Mouse (Mus musculus) monocyte, adult 5-6 weeks (primary cell): ENCODE measurements around the gene Wdr93. TPM values are rescaled to one million over a fixed set of nuclear protein-coding genes. Genes with fewer than 3 reads are reported as not detected.

ENCODE experiments used
- ATAC-seq: fragments of 153-309, 156-312 bp; replicated peaks from 2 replicates; pipeline ENCODE4 v1.8.0; 2017; ENCODE audit warnings: mild to moderate bottlenecking; ENCODE audit not compliant: low TSS enrichment, insufficient number of reproducible peaks, severe bottlenecking, poor library complexity, low FRiP score
- total RNA-seq: library from RNA; stranded (forward); fragments of 200-1000, 200-491, 200-594 nt; gene quantifications from 3 replicates; pipeline ENCODE4 v1.2.3, GENCODE M21; 2017

Wdr93 gene
- total RNA-seq: not detected in 3 replicates

- peak; percentile 87 for ATAC-seq
Observed at GRCm38 (mm10) chr7:79742659-79743536, at the start of gene Wdr93, which contains the start of gene Pex11a. Gene Wdr93 (plus strand): TSS chr7:79743163. Gene Pex11a (minus strand): TSS chr7:79743131.

- peak; percentile 36; the same call in 1 of the 2 replicates for ATAC-seq
Observed at GRCm38 (mm10) chr7:79696495-79696894, 46.5 kb upstream of the Wdr93 start.

DNA sequence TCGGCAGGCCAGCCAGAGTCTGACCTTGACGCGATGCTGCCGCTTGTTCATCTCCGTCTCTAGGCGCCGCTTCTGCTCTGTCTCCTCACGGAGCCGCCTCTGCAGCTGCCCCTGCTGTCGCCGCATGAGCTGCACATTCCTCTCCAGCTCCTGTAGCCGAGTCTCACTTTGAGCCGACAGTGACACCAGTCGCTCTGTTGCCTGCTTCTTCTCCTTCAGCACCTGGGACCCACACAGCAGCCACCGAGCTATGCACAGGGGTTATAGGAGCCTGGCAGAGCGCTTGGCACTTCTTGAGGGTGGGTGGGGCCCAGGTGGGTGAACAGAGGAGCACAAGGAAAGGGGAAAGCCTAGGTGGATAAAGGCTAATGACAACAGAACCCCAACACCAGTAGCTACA is 40.2 kb upstream of the Wdr93 start:
- no peak for ATAC-seq

DNA sequence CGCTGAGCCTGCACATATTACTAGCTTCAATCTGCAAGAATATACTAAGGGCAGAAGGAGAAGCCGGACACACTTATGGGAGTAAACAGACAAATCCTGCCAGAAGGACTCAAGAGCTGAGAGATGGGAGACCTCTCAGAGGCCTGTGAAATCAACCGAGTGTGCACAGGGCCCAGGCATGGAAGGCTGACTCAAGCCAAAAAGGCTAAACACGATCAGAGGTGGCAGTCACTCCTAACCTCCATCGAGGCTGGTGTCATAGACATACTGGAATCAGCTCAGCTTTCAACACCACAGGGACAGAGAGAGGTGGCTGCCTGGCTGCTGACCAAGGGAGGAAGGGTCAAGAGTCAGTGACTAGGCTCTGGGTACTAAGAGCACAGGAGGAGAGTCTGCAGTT is 37.8 kb upstream of the Wdr93 start:
- ATAC-seq: no peak

- no peak for ATAC-seq
Observed at GRCm38 (mm10) chr7:79710130-79710607, 32.8 kb upstream of the Wdr93 start.

- ATAC-seq: no peak
Observed at GRCm38 (mm10) chr7:79710831-79711230, 32.1 kb upstream of the Wdr93 start.

GRCm38 (mm10) chr7:79715187-79715981 is 27.6 kb upstream of the Wdr93 start, which contains the start of gene Kif7:
Gene Kif7 (minus strand): TSS chr7:79715720.
- ATAC-seq: no peak

DNA sequence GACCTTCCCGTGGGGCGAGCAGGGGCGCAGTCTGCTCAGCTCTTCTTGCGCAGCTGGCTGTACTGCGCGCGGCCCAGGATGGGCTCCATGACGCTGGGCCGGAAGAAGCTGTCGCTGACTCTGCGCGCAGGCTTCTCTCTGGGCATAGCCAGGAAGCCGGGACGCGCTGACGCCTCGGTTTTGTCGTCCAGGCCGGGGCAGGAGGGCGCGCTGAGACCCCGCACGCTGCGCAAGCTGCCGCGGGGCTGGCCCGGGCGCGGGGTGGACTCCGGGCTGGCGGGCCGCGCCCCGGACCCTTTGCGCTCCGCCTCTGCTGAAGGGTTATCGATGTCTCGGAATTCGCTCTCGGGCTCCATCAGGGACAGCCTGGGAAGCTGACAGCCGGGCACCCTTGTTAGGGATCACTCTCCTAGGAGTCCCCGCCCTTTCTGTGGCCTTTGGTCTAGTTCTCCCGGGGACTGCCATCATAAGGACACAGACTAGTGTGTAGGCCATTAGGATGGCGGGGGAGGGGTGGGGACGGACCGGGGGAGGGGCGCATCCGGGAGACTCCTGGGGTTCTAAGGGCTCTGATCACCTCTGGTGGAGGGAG is 21.5 kb upstream of the Wdr93 start:
- ATAC-seq: no peak

DNA sequence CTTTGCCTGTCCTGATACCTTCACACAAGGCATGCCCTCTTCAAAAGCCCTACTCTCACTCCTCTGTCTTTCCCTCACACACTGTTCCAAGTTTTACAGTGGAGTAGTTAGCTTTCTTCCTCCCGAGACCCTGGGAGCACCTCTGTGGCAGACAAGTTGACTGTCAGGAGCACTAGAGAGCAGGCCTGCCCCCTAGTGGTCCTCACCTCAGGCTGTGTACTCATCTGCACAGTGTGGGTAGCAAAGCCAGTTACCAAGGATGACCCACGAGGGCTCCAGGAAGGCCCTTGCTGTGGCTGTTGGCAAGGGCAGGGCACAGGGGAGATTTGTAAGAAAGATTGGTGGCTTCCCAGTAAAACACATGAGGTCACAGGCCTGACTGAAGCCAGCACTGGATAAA is 15.9 kb upstream of the Wdr93 start:
- ATAC-seq: no peak

DNA sequence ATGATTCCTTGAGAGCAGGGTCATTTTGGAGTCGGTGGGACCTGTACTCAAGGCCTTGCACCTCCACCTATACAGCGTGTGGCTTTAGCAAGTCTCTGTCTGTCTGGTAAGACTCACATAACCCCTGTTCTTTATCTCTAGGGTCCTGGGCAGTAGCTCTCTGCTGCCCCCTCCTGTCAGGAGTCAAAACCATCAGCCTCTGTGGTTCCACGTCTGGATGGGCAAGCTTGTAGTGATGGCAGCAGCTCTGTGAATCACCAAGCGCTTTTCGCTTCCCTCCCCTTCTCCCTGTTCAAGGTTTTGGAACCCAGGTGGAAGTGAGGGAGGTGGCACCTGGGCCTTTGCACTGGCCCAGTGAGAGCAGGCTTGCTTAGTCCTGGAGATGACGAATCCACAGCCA is 14.7 kb upstream of the Wdr93 start:
- ATAC-seq: peak; percentile 50; the same call in 1 of the 2 replicates

DNA sequence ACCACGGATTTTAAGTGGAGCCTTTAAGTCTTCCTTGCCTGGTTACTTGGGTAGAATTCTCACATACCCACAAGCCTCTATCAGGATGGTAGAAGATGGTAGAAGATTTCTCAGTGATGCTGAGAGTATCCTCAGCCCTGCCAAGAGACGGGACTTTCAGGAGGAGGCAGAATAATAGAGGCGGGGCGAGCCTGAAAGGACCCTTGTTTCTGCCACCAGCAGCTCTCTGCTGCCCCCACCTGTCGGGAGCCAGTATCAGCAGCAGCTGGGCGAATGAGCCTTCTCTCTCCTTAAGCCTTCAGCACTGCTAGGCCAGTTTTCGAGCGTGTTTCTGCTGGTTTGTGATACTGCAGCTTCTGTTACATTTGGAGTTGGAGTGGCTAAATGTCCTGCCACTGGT is 13.8 kb upstream of the Wdr93 start:
- ATAC-seq: no peak; the same call in 1 of the 2 replicates

DNA sequence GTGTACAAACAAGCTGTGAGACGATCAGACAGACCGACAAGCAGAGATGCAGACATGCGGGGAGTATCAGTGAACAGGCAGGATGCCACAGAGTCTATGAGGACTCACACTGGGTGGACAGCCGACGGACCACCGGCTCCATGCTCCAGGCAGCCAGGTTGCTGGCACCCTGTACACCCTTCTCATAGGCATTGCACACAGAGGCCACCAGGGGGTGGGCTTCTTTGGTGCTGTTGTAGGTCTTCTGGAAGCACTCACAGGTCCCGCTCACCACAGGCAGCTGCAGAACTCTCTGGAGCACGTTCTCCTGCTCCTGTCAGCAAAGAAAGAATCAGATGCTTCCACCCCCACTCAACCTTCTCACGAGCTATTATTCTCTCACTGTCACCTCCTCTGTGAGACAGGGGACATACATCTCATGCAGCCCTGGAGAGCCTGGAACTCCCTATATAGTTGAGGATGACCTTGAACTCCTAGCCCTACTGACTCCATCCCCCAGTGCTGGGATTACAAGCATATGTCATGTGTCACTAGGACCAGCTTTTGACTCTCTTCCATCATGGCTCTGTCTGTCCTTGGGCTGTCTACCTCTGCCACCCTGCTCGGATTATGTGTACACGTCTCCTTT is 13.1 kb upstream of the Wdr93 start:
- no peak for ATAC-seq

GRCm38 (mm10) chr7:79731438-79731837 is 11.5 kb upstream of the Wdr93 start:
- no peak for ATAC-seq

- no peak for ATAC-seq
Observed at GRCm38 (mm10) chr7:79732622-79733021, 10.3 kb upstream of the Wdr93 start, which contains the start of gene Plin1. Gene Plin1 (minus strand): TSS chr7:79732903.

DNA sequence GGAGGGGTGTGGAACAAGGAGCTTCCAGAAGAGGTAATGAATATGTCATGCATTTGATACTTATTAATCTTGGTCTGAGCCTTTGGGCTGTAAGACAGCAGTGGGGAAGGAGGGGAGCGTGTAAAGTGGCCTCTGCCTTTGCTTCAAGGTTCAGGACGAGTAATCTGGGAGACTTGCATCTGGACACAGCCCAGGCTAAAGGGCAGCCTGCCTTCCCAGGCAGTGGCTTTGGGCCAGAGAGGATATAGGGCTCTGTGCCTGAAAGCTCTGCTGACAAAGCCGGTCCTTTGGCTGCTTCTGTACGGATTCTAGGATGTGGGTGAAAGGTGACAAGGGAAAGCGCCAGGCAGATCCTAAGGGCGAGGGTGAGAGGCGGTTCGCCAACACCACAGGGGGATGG is 8.4 kb upstream of the Wdr93 start:
- ATAC-seq: no peak

DNA sequence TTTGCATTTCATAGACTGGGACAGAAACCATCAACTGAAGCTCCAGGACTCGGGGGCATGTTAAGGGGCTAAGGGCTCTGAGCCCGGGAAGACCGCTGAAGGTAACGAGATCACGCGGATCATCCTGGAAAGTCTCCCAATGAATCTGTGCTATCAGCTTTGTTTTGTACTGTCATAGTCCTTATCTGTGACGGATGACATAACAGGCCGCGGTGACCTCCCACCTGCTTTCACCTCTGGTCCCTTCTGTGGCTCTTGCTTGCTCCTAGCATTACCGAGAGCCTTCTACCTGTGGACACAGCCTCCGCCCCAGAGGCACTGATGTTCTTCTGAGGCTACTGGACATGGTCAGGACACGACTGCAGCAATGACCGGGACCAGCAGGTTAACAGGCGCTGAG is 6.5 kb upstream of the Wdr93 start:
- no peak for ATAC-seq

DNA sequence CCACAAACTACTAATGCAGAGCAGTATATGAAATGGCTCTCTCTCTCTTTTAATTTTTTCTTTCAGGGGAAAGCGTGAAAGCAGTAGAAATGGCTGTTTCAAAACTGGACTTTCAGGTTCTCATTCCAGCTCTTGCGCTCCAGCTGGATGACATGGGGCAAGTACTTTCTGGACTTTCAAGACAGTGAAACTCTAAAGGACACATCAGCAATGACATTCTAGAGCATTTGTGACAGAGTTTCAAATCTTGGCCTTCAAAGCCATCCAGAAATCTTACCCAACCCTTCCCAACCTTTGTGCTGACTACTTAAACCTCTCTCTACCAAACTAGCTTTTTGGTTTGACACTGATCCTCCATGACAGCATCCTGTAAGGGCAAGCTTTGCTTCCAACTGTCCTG is 4.0 kb upstream of the Wdr93 start:
- ATAC-seq: no peak

DNA sequence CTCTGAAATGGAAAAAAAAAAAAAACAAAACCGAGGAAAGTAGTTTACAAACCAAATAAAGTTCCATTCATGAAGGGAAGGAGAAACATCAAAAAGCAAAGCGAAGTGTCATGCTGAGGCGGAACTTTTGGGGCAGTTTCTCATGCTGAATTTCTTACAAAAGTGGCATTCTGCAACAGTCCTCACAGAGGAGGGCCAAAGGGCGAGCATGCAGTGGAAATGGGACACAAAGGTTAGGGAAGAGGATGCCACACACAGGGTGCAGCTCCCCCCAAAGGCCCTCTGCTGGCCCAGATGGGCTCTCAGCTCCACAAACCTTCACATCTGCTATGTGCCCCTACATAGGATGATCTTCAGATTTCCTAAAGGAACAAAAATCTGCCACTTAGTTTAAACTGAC is 2.7 kb upstream of the Wdr93 start:
- no peak for ATAC-seq

- ATAC-seq: no peak
Observed at GRCm38 (mm10) chr7:79742277-79742658, 695 bp upstream of the Wdr93 start.
